Mouse (Mus musculus) kidney, embryonic 16.5 days (tissue): ENCODE results near the gene Tmem135. TPM values are rescaled to one million over a fixed set of nuclear protein-coding genes. Genes with fewer than 3 reads are reported as not detected.
A peak's percentile ranks its signal among the peaks of the same experiment; 100 is the strongest.

Experiments
- ATAC-seq: fragments of 200-750 bp; cut with Nextera tagmentation; 2 replicates; pipeline ENCODE4 v1.8.0; 2017; ENCODE audit warnings: moderate TSS enrichment; ENCODE audit not compliant: low FRiP score, low TSS enrichment
- H3K27ac ChIP-seq: fragments of 300-500 bp; sonication (generic); 2 replicates; pipeline ENCODE4 v1.5.1; 2014; ENCODE audit warnings: low read length
- H3K27me3 ChIP-seq: fragments of 300-500 bp; sonication (generic); 2 replicates; pipeline ENCODE4 v1.6.1; 2014; ENCODE audit warnings: low read length, control low read depth, mixed read lengths; ENCODE audit not compliant: insufficient read depth
- H3K36me3 ChIP-seq: fragments of 300-500 bp; sonication (generic); 2 replicates; pipeline ENCODE4 v1.6.1; 2014; ENCODE audit warnings: low read length, control low read depth, mixed read lengths; ENCODE audit not compliant: insufficient read depth
- H3K4me1 ChIP-seq: fragments of 300-500 bp; sonication (generic); 2 replicates; pipeline ENCODE4 v1.6.1; 2014; ENCODE audit warnings: low read length, control low read depth, mixed read lengths; ENCODE audit not compliant: insufficient read depth
- H3K4me2 ChIP-seq: fragments of 300-500 bp; sonication (generic); replicated peaks from 2 replicates; pipeline ENCODE4 v1.6.1; 2014; ENCODE audit warnings: low read depth, low read length
- H3K4me3 ChIP-seq: fragments of 300-500 bp; sonication (generic); 2 replicates; pipeline ENCODE4 v1.5.1; 2014; ENCODE audit warnings: mild to moderate bottlenecking, low read length
- H3K9ac ChIP-seq: fragments of 300-500 bp; sonication (generic); replicated peaks from 2 replicates; pipeline ENCODE4 v1.6.1; 2014; ENCODE audit warnings: low read length
- H3K9me3 ChIP-seq: fragments of 300-500 bp; sonication (generic); 2 replicates; pipeline ENCODE4 v1.6.1; 2016; ENCODE audit warnings: low read length, control low read depth
- WGBS: fragments of 180-500 bp; shearing (Covaris S2); extraction: QIAGEN DNeasy Blood & Tissue Kit; methylation state at CpG from one replicate; pipeline ENCODE4 v1.1.7; 2014; 5-methylcytosine and 5-hydroxymethylcytosine counted together
- polyA plus RNA-seq: library from polyadenylated mRNA; unstranded; fragments of >200 nt; fragmentation: Nextera tagmentation; extraction: Ambion mirVana; gene quantifications from 2 replicates; pipeline ENCODE4 v1.2.1, GENCODE M21; 2015

Tmem135 gene
- polyA plus RNA-seq, 1 experiment from 2014 or later, result 37.6 TPM

GRCm38 (mm10) chr7:89404734-89405440, 865 bp upstream of the Tmem135 start:
- Histone ChIP-seq H3K9me3 (no peaks in the 10 kb centered on the region), H3K36me3 (peaks cover 15% of the 10 kb centered on the region), H3K4me2 (peak overlapping the region; percentile 76), H3K27ac (peak overlapping the region; percentile 95), H3K4me3 (peak overlapping the region; percentile 99), H3K9ac (peak overlapping the region; percentile 99), H3K27me3 (no peaks in the 10 kb centered on the region), H3K4me1 (peaks cover 57% of the 10 kb centered on the region)
- no peak for ATAC-seq
- WGBS, result under 1% methylated on average over 35 of the region's 35 CpGs

GRCm38 (mm10) chr7:89403053-89403972, 709 bp downstream of the Tmem135 start:
- Histone ChIP-seq H3K9ac (peak overlapping the region; percentile 79), H3K4me1 (peaks cover 41% of the 10 kb centered on the region), H3K4me3 (peak overlapping the region; percentile 99), H3K36me3 (peaks cover 14% of the 10 kb centered on the region), H3K4me2 (peak overlapping the region; percentile 76), H3K27me3 (no peaks in the 10 kb centered on the region), H3K27ac (peak overlapping the region; percentile 96), H3K9me3 (no peaks in the 10 kb centered on the region)
- ATAC-seq, result peak; percentile 85
- 2% methylated on average over 52 of the region's 52 CpGs for WGBS

- Histone ChIP-seq H3K4me1 (peaks cover 28% of the 10 kb centered on the region), H3K27me3 (no peaks in the 10 kb centered on the region), H3K9ac (peak overlapping the region; percentile 37; the same call in 1 of the 2 replicates), H3K36me3 (no peaks in the 10 kb centered on the region), H3K27ac (peak overlapping the region; percentile 96), H3K4me3 (peak overlapping the region; percentile 6; the same call in 1 of the 2 replicates), H3K9me3 (no peaks in the 10 kb centered on the region), H3K4me2 (peak overlapping the region; percentile 76)
- peak; percentile 2; the same call in 1 of the 2 replicates for ATAC-seq
- WGBS, result 51% methylated on average over 3 of the region's 3 CpGs
These were observed 2.1 kb downstream of the Tmem135 start for GRCm38 (mm10) chr7:89401936-89402335.

GRCm38 (mm10) chr7:89401136-89401858, 2.7 kb downstream of the Tmem135 start:
- H3K27ac ChIP-seq, result peak overlapping the region; percentile 86
- no peak overlapping the region for H3K4me3 ChIP-seq
- ATAC-seq, result no peak
- H3K36me3 ChIP-seq, result no peaks in the 10 kb centered on the region
- no peak overlapping the region for H3K9ac ChIP-seq
- H3K4me1 ChIP-seq, result peaks cover 25% of the 10 kb centered on the region
- no peaks in the 10 kb centered on the region for H3K9me3 ChIP-seq
- 45% methylated on average over 11 of the region's 11 CpGs for WGBS
- peak overlapping the region; percentile 33 for H3K4me2 ChIP-seq
- H3K27me3 ChIP-seq, result no peaks in the 10 kb centered on the region

- H3K9me3 ChIP-seq, result no peaks in the 10 kb centered on the region
These were observed 3.3 kb downstream of the Tmem135 start for GRCm38 (mm10) chr7:89400721-89401120.

GRCm38 (mm10) chr7:89397837-89398534, 6.0 kb downstream of the Tmem135 start:
- Histone ChIP-seq H3K9me3 (no peaks in the 10 kb centered on the region), H3K36me3 (no peaks in the 10 kb centered on the region), H3K4me2 (no peak overlapping the region), H3K27ac (no peak overlapping the region), H3K4me1 (peaks cover 22% of the 10 kb centered on the region), H3K4me3 (no peak overlapping the region), H3K27me3 (no peaks in the 10 kb centered on the region), H3K9ac (no peak overlapping the region)
- 69% methylated on average over 3 of the region's 3 CpGs for WGBS
- no peak for ATAC-seq

More at GRCm38 (mm10) chr7:89400721-89401120, 3.3 kb downstream of the Tmem135 start:
- Histone ChIP-seq H3K4me2 (no peak overlapping the region), H3K27ac (peak overlapping the region; percentile 86), H3K36me3 (no peaks in the 10 kb centered on the region), H3K27me3 (no peaks in the 10 kb centered on the region), H3K4me3 (no peak overlapping the region), H3K9ac (no peak overlapping the region), H3K4me1 (peaks cover 25% of the 10 kb centered on the region)
- no peak for ATAC-seq
- 92% methylated on average over 2 of the region's 2 CpGs for WGBS

GRCm38 (mm10) chr7:89396386-89396785, 7.6 kb downstream of the Tmem135 start:
- H3K36me3 ChIP-seq, result no peaks in the 10 kb centered on the region
- no peak overlapping the region for H3K9ac ChIP-seq
- H3K4me3 ChIP-seq, result no peak overlapping the region
- 79% methylated on average over 8 of the region's 8 CpGs for WGBS
- H3K4me1 ChIP-seq, result peaks cover 8% of the 10 kb centered on the region
- H3K9me3 ChIP-seq, result no peaks in the 10 kb centered on the region
- no peak overlapping the region for H3K4me2 ChIP-seq
- no peaks in the 10 kb centered on the region for H3K27me3 ChIP-seq
- ATAC-seq, result no peak
- H3K27ac ChIP-seq, result no peak overlapping the region

- no peak overlapping the region for H3K4me3 ChIP-seq
- H3K36me3 ChIP-seq, result no peaks in the 10 kb centered on the region
- no peak overlapping the region for H3K4me2 ChIP-seq
- H3K9me3 ChIP-seq, result no peaks in the 10 kb centered on the region
- H3K9ac ChIP-seq, result no peak overlapping the region
- no peak for ATAC-seq
- H3K4me1 ChIP-seq, result no peaks in the 10 kb centered on the region
- H3K27me3 ChIP-seq, result no peaks in the 10 kb centered on the region
- H3K27ac ChIP-seq, result no peak overlapping the region
- 84% methylated on average over 1 of the region's 1 CpGs for WGBS
These were observed 8.6 kb downstream of the Tmem135 start for GRCm38 (mm10) chr7:89395399-89395798.

GRCm38 (mm10) chr7:89392825-89393224, 11.2 kb downstream of the Tmem135 start:
- Histone ChIP-seq H3K9me3 (no peaks in the 10 kb centered on the region), H3K4me1 (peaks cover 14% of the 10 kb centered on the region), H3K4me3 (no peak overlapping the region), H3K27me3 (no peaks in the 10 kb centered on the region), H3K36me3 (no peaks in the 10 kb centered on the region), H3K9ac (no peak overlapping the region), H3K27ac (no peak overlapping the region), H3K4me2 (no peak overlapping the region)
- 95% methylated on average over 1 of the region's 1 CpGs for WGBS
- ATAC-seq, result no peak
